In genomic region chr5:140321042-140321755, GRCm38 (mm10) we compare ENCODE assay signal across 8 mouse cellular contexts. TPM values are rescaled to one million over a fixed set of nuclear protein-coding genes. Genes with fewer than 3 reads are reported as not detected.
DNase-seq lines count a peak whose midpoint lies in the region; ATAC-seq lines count a peak whose summit lies in the region.

Mad1l1 (minus strand) TSS chr5:140321552.
Nudt1 (plus strand) TSS chr5:140321656.

- peaks cover 0 to 10% of the 10 kb centered on the region in 2 experiments; a peak in 1 of 4 replicates for H3K4me1 ChIP-seq in heart, embryonic 14.5 days (ENCODE audit: control insufficient read depth in 2 of 2, insufficient read depth in 2 of 2, low read length in 2 of 2)
- peaks cover 66% of the 10 kb centered on the region for H3K4me1 ChIP-seq in liver, embryonic 13.5 days (replicated peaks)
- H3K4me1 ChIP-seq in stomach, embryonic 16.5 days (ENCODE audit: control insufficient read depth, insufficient read depth, low read length): peaks cover 7% of the 10 kb centered on the region

- peak; percentile 99 for ATAC-seq in CD4-positive, CD25-positive, alpha-beta regulatory T cell, adult 4 months
- ATAC-seq in heart, embryonic 14.5 days (ENCODE audit: insufficient number of reproducible peaks, insufficient read depth, low FRiP score, low read depth): peak; percentile 90
- ATAC-seq in liver, embryonic 13.5 days (ENCODE audit: low read depth): peak; percentile 91
- ATAC-seq in stomach, embryonic 16.5 days (ENCODE audit: insufficient read depth, low FRiP score): peak; percentile 94

- WGBS in heart, embryonic 14.5 days: under 1% methylated on average over 60 of the region's 60 CpGs
- WGBS in liver, embryonic 13.5 days (ENCODE audit: insufficient replicate concordance): under 1% methylated on average over 60 of the region's 60 CpGs
- WGBS in stomach, embryonic 16.5 days: under 1% methylated on average over 60 of the region's 60 CpGs

- no peaks in the 10 kb centered on the region for H3K36me3 ChIP-seq in heart, embryonic 14.5 days (ENCODE audit: control insufficient read depth, insufficient read depth, low read length)
- H3K36me3 ChIP-seq in liver, embryonic 13.5 days: peaks cover 4% of the 10 kb centered on the region; the same call in 1 of the 2 replicates
- no peaks in the 10 kb centered on the region for H3K36me3 ChIP-seq in stomach, embryonic 16.5 days (ENCODE audit: control insufficient read depth, insufficient read depth, low read length)

- DNase-seq in c-Kit-negative CD71-positive TER-119-positive erythroid progenitor cells, embryonic 14.5 days (ENCODE audit: low read depth, low spot score): peak; percentile 98
- peak; percentile 85 for DNase-seq in fibroblast of lung, adult 2 months (ENCODE audit: low read depth)
- DNase-seq in kidney, postnatal 14 days: peak; percentile 96
- DNase-seq in liver, embryonic 13.5 days: peak; percentile 92
- peak; percentile 93 for DNase-seq in neural tube, embryonic 10.5 days (ENCODE audit: extremely low spot score, low spot score)

- H3K9me3 ChIP-seq in heart, embryonic 14.5 days (ENCODE audit: control insufficient read depth, low read length): no peaks in the 10 kb centered on the region
- H3K9me3 ChIP-seq in liver, embryonic 13.5 days (replicated peaks): no peaks in the 10 kb centered on the region
- no peaks in the 10 kb centered on the region for H3K9me3 ChIP-seq in stomach, embryonic 16.5 days (replicated peaks; ENCODE audit: control insufficient read depth, low read length)

- H3K4me3 ChIP-seq in heart, embryonic 14.5 days (ENCODE audit: control insufficient read depth in 1 of 2, insufficient read depth in 1 of 2, low read depth in 1 of 2, low read length in 2 of 2): peak within 1 kb of the TSS; percentile 80 to 91
- peak within 1 kb of the TSS; percentile 84 for H3K4me3 ChIP-seq in liver, embryonic 13.5 days (replicated peaks)
- peak within 1 kb of the TSS; percentile 72 for H3K4me3 ChIP-seq in stomach, embryonic 16.5 days (replicated peaks; ENCODE audit: low read length)

- H3K4me2 ChIP-seq in heart, embryonic 14.5 days (ENCODE audit: low read length): peak within 1 kb of the TSS; percentile 87
- H3K4me2 ChIP-seq in liver, embryonic 13.5 days: peak within 1 kb of the TSS; percentile 85
- H3K4me2 ChIP-seq in stomach, embryonic 16.5 days (ENCODE audit: low read depth, low read length): peak within 1 kb of the TSS; percentile 56

- peak within 1 kb of the TSS; percentile 95 for H3K9ac ChIP-seq in heart, embryonic 14.5 days (ENCODE audit: low read length)
- peak within 1 kb of the TSS; percentile 98 for H3K9ac ChIP-seq in liver, embryonic 13.5 days
- peak within 1 kb of the TSS; percentile 93 for H3K9ac ChIP-seq in stomach, embryonic 16.5 days (ENCODE audit: low read length)

- H3K27me3 ChIP-seq in heart, embryonic 14.5 days (ENCODE audit: control insufficient read depth, insufficient read depth, low read length): no peaks in the 10 kb centered on the region
- no peaks in the 10 kb centered on the region for H3K27me3 ChIP-seq in liver, embryonic 13.5 days
- no peaks in the 10 kb centered on the region for H3K27me3 ChIP-seq in stomach, embryonic 16.5 days (ENCODE audit: control insufficient read depth, insufficient read depth, low read length)

- H3K27ac ChIP-seq in heart, embryonic 14.5 days (replicated peaks in 1 of 2; ENCODE audit: control insufficient read depth in 1 of 2, insufficient read depth in 1 of 2, low read depth in 2 of 2, low read length in 2 of 2): peak within 1 kb of the TSS; percentile 65 to 84
- peak within 1 kb of the TSS; percentile 87 for H3K27ac ChIP-seq in liver, embryonic 13.5 days
- peak within 1 kb of the TSS; percentile 75 for H3K27ac ChIP-seq in stomach, embryonic 16.5 days (ENCODE audit: low read length)

RNA-seq across cellular contexts. Expression of gene Mad1l1, which starts in this region (rescaled TPM):
- polyA plus RNA-seq in CD4-positive, CD25-positive, alpha-beta regulatory T cell, adult 4 months (2017; shearing (Covaris generic)): 10 to 100 TPM; 28.2 to 40.3 TPM
- polyA plus RNA-seq in heart, embryonic 14.5 days (2014; fragmentation: Nextera tagmentation; extraction: Ambion mirVana): 20.5 and 21.9 TPM in 2 replicates
- 24.8 and 25.9 TPM in 2 replicates for polyA plus RNA-seq in liver, embryonic 13.5 days (2015; fragmentation: Nextera tagmentation; extraction: Ambion mirVana)
- 37.4 and 38.6 TPM in 2 replicates for polyA plus RNA-seq in stomach, embryonic 16.5 days (2015; fragmentation: Nextera tagmentation; extraction: Ambion mirVana)

RNA-seq across cellular contexts. Expression of gene Nudt1, which starts in this region (rescaled TPM):
- polyA plus RNA-seq in CD4-positive, CD25-positive, alpha-beta regulatory T cell, adult 4 months (2017; shearing (Covaris generic)): 10 to 100 TPM; 14.8 to 28.6 TPM
- polyA plus RNA-seq in heart, embryonic 14.5 days (2014; fragmentation: Nextera tagmentation; extraction: Ambion mirVana): 22.2 and 22.7 TPM in 2 replicates
- polyA plus RNA-seq in liver, embryonic 13.5 days (2015; fragmentation: Nextera tagmentation; extraction: Ambion mirVana): 34.8 and 35.5 TPM in 2 replicates
- polyA plus RNA-seq in stomach, embryonic 16.5 days (2015; fragmentation: Nextera tagmentation; extraction: Ambion mirVana): 37.0 and 38.4 TPM in 2 replicates

Comparison
In these comparisons a context has a peak if more than half of its experiments do, and no peak if none do; other contexts are left out.
1. Peak in every context shown above with its lines: DNase-seq, ATAC-seq, H3K4me3 ChIP-seq and H3K27ac ChIP-seq.